Mouse (Mus musculus) lung, adult 18-20 months (tissue): ENCODE data around the gene Gm13277.
"Not testable (repeated sequence)": the region's sequence is repeated elsewhere in the genome, so short reads cannot be mapped to it uniquely, and the experiment has no call there.

Source experiments
- DNase-seq, 2 experiments: peaks; one replicate each; pipeline ENCODE4 v3.0.0; 2022; ENCODE audit warnings: mixed read lengths in 2 of 2

Gm13277 gene

DNA sequence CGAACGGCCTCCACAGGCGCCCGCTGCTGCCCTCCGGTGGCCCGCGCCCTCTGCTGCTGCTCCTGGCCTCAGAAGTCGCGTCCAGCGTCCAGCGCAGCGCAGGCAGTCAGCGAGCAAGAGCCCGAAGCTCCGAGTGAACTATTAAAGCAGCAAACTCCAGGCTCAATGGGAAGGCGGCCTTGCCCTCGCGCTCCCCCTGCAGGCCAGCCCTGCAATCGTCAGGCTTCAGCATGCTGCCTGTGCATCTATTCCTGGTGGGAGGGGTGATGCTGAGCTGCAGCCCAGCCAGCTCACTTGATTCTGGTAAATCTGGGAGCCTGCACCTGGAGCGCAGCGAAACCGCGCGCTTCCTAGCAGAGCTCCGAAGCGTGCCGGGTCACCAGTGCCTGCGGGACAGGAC, at the start of gene Gm13277:
Gene Gm13277, plus strand, starts transcription at position 231 of the 400 bp plus-strand sequence.
- peak; percentile 78 to 79 for DNase-seq

DNA sequence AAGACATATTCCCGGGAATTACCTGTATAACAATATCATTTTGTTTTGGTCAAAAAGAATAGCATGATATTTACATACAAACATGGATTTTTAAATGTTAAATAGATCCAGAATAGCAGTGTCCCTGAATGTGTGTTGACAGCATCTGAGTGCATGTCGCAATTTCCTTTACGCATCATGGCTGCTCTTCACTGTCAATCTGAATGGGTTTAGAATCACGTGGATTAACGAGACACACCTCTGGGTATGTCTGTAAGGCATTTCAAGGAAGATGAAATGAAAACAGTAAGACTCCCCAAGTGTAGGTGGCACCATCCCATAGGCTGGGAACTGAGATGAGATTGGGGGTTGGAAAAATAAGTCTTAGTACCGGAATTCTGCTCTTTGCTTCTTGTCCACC, 49.4 kb upstream of the Gm13277 start:
- no peak for DNase-seq

DNA sequence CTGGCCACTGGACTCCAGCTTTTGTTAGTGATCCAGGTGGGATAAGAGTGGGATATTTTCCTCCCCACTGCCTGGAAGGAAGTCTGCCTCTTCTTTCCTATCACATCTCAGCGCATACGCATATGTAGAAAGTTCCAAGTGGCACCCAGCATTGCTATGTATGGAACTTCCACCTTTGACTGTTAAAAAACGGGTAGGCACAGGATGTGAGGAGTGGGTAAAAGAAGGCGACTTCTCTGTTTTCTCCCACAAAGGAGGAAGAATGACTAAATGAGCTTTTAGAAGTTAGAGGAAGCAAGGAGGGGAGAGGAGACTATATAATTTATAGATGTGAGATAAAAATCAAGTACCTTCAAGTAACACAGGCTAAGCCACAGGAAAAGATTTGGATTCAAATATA, 47.0 kb upstream of the Gm13277 start:
- DNase-seq, result no peak

DNA sequence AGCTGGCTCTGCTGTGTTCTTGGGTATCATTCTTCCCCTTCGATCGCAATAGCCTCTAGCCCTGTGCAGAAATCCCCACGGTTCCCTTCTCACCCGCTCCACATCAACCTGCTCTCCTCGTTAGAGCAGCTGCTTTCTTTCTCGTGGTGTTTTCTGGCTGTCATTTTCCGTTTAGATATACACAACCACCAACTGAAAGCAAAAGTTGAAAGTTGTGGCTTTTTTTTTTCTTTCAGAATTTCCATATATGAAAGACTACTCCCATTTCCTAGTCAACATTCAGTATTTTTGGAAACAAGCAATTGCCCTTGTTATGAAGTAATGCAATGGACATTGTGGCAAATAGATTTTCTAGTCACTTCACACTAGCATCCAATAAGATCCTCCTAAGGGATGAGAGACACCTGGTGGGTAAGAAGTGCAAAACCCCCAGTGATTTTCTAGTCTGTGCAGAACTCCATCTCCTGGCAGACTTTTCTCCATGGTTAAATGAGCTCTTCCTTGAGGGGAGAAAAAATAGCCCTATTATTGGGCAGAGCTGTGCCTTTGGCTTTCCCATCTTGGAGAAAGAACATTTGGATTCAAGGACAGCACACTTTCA, 45.6 kb upstream of the Gm13277 start:
- DNase-seq, result no peak

DNA sequence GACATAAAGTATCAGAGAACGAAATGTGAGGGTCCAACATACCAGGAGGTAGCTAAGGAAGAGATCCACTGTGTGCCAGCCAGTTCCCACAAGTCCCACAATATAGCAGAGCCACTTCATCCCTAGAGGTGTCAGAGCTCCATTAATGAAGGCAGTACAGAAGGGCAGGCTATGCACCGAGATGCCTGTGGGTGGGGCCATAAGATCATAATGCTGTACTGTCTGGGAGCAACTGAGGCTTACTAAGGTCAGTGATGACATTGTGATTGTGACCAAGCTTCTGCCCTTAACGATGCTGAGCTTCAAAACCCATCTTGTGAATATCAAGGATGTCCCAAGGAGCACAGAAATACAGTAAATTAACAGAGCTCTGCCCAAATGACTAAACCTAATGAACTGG, 44.2 kb upstream of the Gm13277 start:
- no peak for DNase-seq

DNA sequence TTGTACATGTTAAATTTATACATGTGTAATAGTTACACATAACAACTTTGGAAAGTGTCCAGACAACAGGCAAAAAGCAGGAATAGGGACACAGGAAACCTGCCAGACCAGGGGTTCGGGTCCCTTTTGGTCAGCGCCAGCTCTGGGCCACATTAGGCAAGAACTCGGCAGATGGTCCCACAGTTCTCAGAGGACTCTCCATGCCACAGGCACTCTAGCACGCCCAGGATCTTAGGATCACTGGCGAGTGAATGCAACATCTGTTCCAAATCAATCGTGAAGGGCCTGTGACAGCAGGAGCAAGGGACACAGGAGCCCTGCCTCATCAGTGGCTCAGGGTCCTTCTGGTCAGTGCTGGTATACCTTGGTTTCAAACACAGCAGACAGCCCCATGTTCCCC, 38.5 kb upstream of the Gm13277 start:
- no peak for DNase-seq

DNA sequence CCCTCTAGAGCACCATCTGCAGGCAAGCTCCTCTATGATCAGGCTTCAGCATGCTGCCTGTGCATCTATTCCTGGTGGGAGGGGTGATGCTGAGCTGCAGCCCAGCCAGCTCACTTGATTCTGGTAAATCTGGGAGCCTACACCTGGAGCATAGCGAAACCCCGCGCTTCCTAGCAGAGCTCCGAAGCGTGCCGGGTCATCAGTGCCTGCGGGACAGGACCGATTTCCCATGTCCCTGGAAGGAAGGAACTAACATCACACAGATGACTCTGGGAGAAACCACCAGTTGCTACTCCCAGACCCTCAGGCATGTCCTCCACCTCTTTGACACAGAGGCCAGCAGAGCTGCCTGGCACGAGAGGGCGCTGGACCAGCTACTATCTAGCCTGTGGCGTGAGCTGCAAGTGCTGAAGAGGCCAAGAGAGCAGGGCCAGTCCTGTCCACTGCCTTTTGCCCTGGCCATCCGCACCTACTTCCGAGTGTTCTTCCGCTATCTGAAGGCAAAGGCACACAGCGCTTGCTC, 33.6 kb upstream of the Gm13277 start, which contains the start of gene Gm13271:
Gene Gm13271, plus strand, starts transcription at position 51 of the 523 bp plus-strand sequence.
- peak; percentile 47 to 73 for DNase-seq

DNA sequence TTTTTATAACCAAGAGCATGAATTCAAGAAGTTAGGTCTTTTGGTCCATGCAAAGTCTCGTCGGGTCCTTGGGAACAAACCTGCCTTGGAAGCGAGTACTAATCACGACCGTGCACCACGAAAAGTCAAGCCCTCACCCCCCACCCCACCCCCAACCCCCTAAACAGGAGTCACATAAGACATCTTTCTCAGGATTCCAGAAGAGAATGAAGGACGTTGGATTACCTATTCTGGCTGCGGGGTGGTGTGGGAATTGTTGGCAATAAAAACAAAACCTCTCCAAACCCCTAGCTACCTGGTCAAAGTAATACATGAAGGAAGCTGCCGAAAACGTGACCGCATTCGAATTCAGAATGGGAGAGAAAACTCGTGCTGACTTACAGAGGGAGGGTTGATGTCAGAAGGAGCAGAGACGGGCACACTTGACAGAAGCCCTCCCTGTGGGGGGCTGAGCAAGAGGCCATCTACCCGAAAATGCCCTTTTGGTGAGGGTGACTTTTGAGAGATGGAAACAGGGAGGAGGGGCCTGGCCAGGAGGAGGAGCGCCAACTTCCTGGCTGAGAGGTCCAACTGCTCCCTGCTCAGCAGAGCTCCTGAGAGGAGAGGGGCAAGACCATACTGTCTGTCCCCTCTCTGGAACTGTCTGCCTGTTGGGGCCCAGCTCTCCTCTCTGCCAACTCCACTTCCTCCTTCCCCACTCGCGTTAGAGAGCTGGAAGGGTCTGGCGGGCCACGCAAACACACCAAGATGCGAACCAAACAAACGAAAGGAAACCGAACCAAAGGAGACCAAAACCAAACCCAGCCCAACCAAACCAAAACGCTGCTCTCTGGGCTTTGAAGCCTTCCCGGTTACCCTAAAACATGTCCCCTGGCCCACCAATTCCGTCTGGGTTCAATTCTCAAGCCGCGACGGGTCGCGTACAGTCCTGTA, 31.6 kb upstream of the Gm13277 start:
- not testable (repeated sequence) for DNase-seq

DNA sequence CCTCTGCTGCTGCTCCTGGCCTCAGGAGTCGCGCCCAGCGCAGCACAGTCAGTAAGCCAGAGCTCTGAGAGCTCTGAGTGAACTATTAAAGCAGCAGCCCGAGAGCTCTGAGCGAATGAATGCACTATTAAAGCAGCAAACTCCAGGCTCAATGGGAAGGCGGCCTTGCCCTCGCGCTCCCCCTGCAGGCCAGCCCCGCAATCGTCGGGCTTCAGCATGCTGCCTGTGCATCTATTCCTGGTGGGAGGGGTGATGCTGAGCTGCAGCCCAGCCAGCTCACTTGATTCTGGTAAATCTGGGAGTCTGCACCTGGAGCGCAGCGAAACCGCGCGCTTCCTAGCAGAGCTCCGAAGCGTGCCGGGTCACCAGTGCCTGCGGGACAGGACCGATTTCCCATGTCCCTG, 30.8 kb upstream of the Gm13277 start:
- peak; percentile 89 for DNase-seq

DNA sequence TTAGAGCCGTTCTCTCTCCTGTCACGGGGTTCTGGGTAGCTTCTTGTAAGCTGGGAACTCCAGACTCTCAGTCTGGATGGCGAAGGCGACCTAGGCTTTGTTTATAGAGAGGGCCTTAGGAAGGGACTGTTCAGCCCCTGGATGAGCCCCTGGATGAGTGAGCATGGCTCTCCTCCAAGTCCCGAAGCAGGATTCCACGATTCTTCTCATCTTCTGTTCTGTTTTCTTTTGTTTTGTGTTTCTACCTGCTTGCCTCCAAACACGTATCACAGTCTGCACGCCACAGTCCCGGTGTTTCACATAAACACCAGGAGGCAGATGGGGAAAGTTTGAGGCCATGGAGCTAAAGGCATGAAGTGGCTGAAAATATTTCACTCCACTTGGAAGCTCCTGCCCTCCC, 29.7 kb upstream of the Gm13277 start:
- not testable (repeated sequence) for DNase-seq

DNA sequence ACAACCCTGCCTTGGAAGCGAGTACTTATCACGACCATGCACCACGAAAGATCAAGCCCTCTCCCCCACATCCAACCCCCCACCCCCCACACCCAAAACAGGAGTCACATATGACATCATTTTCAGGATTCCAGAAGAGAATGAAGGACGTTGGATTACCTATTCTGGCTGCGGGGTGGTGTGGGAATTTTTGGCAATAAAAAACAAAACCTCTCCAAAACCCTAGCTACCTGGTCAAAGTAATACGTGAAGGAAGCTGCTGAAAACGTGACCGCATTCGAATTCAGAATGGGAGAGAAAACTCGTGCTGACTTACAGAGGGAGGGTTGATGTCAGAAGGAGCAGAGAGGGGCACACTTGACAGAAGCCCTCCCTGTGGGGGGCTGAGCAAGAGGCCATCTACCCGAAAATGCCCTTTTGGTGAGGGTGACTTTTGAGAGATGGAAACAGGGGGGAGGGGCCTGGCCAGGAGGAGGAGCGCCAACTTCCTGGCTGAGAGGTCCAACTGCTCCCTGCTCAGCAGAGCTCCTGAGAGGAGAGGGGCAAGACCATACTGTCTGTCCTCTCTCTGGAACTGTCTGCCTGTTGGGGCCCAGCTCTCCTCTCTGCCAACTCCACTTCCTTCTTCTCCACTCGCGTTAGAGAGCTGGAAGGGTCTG, 28.7 kb upstream of the Gm13277 start, which contains the start of gene Gm13283:
Gene Gm13283, plus strand, starts transcription at position 510 of the 659 bp plus-strand sequence.
- DNase-seq, result peak; percentile 35 to 38

DNA sequence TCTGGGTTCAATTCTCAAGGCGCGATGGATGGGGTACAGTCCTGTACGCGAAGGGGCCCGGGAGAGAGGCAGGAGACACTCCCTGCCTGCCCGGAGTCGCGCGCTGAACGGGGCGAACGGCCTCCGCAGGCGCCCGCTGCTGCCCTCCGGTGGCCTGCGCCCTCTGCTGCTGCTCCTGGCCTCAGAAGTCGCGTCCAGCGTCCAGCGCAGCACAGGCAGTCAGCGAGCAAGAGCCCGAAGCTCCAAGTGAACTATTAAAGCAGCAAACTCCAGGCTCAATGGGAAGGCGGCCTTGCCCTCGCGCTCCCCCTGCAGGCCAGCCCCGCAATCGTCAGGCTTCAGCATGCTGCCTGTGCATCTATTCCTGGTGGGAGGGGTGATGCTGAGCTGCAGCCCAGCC, 28.0 kb upstream of the Gm13277 start:
- DNase-seq, result peak; percentile 84 to 87

DNA sequence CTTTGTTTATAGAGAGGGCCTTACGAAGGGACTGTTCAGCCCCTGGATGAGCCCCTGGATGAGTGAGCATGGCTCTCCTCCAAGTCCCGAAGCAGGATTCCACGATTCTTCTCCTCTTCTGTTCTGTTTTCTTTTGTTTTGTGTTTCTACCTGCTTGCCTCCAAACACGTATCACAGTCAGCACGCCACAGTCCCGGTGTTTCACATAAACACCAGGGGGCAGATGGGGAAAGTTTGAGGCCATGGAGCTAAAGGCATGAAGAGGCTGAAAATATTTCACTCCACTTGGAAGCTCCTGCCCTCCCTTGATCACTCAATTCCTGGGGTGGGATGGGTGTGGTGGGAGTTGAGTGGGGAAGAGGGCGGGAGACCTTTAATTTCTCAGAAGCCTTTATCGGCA, 26.7 kb upstream of the Gm13277 start:
- peak; percentile 54 to 72 for DNase-seq

DNA sequence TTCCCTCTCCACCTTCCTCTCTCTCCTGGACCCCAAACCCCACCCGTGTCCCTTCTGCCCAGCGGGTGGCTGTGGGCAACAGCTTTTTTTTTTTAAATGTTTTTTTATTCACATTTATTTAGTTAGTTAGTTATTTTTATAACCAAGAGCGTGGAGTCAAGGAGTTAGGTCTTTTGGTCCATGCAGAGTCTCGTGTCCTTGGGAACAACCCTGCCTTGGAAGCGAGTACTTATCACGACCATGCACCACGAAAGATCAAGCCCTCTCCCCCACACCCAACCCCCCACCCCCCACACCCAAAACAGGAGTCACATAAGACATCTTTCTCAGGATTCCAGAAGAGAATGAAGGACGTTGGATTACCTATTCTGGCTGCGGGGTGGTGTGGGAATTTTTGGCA, 26.1 kb upstream of the Gm13277 start:
- not testable (repeated sequence) for DNase-seq

DNA sequence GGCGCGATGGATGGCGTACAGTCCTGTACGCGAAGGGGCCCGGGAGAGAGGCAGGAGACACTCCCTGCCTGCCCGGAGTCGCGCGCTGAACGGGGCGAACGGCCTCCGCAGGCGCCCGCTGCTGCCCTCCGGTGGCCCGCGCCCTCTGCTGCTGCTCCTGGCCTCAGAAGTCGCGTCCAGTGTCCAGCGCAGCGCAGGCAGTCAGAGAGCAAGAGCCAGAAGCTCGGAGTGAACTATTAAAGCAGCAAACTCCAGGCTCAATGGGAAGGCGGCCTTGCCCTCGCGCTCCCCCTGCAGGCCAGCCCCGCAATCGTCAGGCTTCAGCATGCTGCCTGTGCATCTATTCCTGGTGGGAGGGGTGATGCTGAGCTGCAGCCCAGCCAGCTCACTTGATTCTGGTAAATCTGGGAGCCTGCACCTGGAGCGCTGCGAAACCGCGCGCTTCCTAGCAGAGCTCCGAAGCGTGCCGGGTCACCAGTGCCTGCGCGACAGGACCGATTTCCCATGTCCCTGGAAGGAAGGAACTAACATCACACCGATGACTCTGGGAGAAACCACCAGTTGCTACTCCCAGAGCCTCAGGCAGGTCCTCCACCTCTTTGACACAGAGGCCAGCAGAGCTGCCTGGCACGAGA, 24.9 kb upstream of the Gm13277 start:
- DNase-seq, result peak; percentile 72 to 77

DNA sequence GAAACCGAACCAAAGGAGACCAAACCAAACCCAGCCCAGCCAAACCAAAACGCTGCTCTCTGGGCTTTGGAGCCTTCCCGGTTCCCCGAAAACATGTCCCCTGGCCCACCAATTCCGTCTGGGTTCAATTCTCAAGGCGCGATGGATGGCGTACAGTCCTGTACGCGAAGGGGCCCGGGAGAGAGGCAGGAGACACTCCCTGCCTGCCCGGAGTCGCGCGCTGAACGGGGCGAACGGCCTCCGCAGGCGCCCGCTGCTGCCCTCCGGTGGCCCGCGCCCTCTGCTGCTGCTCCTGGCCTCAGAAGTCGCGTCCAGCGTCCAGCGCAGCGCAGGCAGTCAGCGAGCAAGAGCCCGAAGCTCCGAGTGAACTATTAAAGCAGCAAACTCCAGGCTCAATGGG, 14.9 kb upstream of the Gm13277 start, which contains the start of gene Gm13290:
Gene Gm13290, plus strand, starts transcription at position 301 of the 400 bp plus-strand sequence.
- not testable (repeated sequence) for DNase-seq

DNA sequence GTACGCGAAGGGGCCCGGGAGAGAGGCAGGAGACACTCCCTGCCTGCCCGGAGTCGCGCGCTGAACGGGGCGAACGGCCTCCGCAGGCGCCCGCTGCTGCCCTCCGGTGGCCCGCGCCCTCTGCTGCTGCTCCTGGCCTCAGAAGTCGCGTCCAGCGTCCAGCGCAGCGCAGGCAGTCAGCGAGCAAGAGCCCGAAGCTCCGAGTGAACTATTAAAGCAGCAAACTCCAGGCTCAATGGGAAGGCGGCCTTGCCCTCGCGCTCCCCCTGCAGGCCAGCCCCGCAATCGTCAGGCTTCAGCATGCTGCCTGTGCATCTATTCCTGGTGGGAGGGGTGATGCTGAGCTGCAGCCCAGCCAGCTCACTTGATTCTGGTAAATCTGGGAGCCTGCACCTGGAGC, 11.8 kb upstream of the Gm13277 start, which contains the start of gene Gm13289:
Gene Gm13289, plus strand, starts transcription at position 301 of the 400 bp plus-strand sequence.
- DNase-seq, result not testable (repeated sequence)

DNA sequence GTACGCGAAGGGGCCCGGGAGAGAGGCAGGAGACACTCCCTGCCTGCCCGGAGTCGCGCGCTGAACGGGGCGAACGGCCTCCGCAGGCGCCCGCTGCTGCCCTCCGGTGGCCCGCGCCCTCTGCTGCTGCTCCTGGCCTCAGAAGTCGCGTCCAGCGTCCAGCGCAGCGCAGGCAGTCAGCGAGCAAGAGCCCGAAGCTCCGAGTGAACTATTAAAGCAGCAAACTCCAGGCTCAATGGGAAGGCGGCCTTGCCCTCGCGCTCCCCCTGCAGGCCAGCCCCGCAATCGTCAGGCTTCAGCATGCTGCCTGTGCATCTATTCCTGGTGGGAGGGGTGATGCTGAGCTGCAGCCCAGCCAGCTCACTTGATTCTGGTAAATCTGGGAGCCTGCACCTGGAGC, 8.9 kb upstream of the Gm13277 start, which contains the start of gene Gm13272:
Gene Gm13272, plus strand, starts transcription at position 301 of the 400 bp plus-strand sequence.
- not testable (repeated sequence) for DNase-seq

DNA sequence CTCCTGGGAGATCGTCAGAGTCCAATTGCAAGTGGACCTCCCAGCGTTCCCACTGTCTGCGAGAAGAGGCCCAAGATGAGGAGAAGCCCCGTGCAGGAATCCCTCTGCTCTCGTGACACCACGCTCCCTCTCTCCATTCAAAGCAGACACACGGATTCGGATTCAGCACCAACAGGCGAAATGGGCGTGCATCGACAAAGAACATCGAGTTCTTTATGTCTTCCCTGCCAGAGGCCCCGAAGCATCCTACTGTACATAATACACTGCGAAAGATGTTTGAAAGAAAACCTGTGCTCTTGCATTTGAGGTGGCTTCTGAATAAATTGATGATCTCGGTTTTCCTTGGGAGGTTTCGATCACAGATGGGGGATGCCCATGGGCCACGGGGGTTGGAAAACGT, 8.1 kb upstream of the Gm13277 start:
- DNase-seq, result not testable (repeated sequence)

DNA sequence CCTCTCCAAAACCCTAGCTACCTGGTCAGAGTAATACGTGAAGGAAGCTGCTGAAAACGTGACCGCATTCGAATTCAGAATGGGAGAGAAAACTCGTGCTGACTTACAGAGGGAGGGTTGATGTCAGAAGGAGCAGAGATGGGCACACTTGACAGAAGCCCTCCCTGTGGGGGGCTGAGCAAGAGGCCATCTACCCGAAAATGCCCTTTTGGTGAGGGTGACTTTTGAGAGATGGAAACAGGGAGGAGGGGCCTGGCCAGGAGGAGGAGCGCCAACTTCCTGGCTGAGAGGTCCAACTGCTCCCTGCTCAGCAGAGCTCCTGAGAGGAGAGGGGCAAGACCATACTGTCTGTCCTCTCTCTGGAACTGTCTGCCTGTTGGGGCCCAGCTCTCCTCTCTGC, 6.6 kb upstream of the Gm13277 start, which contains the start of gene Ifnz:
Gene Ifnz, plus strand, starts transcription at position 301 of the 400 bp plus-strand sequence.
- not testable (repeated sequence) for DNase-seq

DNA sequence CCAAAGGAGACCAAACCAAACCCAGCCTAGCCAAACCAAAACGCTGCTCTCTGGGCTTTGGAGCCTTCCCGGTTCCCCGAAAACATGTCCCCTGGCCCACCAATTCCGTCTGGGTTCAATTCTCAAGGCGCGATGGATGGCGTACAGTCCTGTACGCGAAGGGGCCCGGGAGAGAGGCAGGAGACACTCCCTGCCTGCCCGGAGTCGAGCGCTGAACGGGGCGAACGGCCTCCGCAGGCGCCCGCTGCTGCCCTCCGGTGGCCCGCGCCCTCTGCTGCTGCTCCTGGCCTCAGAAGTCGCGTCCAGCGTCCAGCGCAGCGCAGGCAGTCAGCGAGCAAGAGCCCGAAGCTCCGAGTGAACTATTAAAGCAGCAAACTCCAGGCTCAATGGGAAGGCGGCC, 6.1 kb upstream of the Gm13277 start:
- peak; percentile 23 to 24 for DNase-seq

DNA sequence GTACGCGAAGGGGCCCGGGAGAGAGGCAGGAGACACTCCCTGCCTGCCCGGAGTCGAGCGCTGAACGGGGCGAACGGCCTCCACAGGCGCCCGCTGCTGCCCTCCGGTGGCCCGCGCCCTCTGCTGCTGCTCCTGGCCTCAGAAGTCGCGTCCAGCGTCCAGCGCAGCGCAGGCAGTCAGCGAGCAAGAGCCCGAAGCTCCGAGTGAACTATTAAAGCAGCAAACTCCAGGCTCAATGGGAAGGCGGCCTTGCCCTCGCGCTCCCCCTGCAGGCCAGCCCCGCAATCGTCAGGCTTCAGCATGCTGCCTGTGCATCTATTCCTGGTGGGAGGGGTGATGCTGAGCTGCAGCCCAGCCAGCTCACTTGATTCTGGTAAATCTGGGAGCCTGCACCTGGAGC, 3.0 kb upstream of the Gm13277 start, which contains the start of gene Gm13276:
Gene Gm13276, plus strand, starts transcription at position 301 of the 400 bp plus-strand sequence.
- not testable (repeated sequence) for DNase-seq
